Mouse (Mus musculus) heart, postnatal 25 days (tissue): ENCODE measurements around the gene Dnajb3. TPM values are rescaled to one million over a fixed set of nuclear protein-coding genes. Genes with fewer than 3 reads are reported as not detected.

Source experiments
- DNase-seq: peaks from one replicate; pipeline ENCODE4 v3.0.0; 2022; ENCODE audit warnings: low spot score
- intact Hi-C: fragments of 180-260 bp; cut with DNase I; formaldehyde crosslinking; loops from one replicate; pipeline ENCODE4 v1.15.1; 2025
- total RNA-seq, 2 experiments: library from RNA; stranded (reverse); gene quantifications; 2 replicates each; pipeline ENCODE4 v1.2.3; 2021

The Dnajb3 gene
- total RNA-seq, 2 experiments from 2014 or later = 0.42 TPM

DNA sequence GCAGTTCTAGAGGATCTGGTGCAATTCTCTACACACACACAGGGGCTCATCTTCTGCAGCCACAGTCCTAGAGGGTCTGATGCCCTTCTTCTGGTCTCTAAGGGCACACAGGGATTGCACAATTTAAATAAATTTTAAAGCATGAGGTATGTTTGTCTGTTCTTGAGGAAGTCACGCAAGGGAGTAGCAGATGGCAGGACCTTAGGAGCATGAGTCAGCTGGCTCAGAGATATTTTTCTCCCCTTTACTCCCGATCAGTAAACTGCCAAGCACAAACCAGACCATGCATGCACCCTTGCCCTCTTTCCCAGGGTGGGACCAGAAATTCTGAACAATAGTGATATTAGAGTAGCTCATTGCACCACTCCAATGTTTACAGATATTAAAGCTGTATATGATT is 47.2 kb downstream of the Dnajb3 start:
- intact Hi-C loops = no loop called here
- no peak for DNase-seq

Other genes with a start within 250 kb of the Dnajb3 start
- 10 to 100 TPM; 16.1 to 19.4 TPM for gene Usp40, start 197.2 kb downstream of the Dnajb3 start, total RNA-seq
- not detected for gene Ugt1a10, start 150.4 kb downstream of the Dnajb3 start, total RNA-seq
- gene Ugt1a9, start 135.0 kb downstream of the Dnajb3 start, total RNA-seq = not detected
- gene Ugt1a8, start 118.0 kb downstream of the Dnajb3 start, total RNA-seq = not detected
- gene Ugt1a7c, start 110.7 kb downstream of the Dnajb3 start, total RNA-seq = 1 to 10 TPM in 1 of 2 experiments, under 1 TPM in 1; 0.96 to 1.3 TPM
- under 1 TPM; 0.57 to 0.67 TPM for gene Ugt1a6b, start 102.5 kb downstream of the Dnajb3 start, total RNA-seq
- 1 to 10 TPM; 2.6 to 3.4 TPM for gene Ugt1a6a, start 71.0 kb downstream of the Dnajb3 start, total RNA-seq
- gene Ugt1a5, start 39.8 kb downstream of the Dnajb3 start, total RNA-seq = under 1 TPM in 1 of 2 experiments, not detected in 1; 0.64 TPM
- gene Ugt1a2, start 5.2 kb downstream of the Dnajb3 start, total RNA-seq = not detected
- not detected for gene Ugt1a1, start 6.2 kb upstream of the Dnajb3 start, total RNA-seq
- gene Mroh2a, start 21.2 kb upstream of the Dnajb3 start, total RNA-seq = under 1 TPM; 0.28 to 0.42 TPM
- gene Hjurp, start 71.9 kb upstream of the Dnajb3 start, total RNA-seq = 10 to 100 TPM; 14.5 to 14.6 TPM
- gene Trpm8, start 71.9 kb upstream of the Dnajb3 start, total RNA-seq = not detected
- not detected for gene Spp2, start 201.2 kb upstream of the Dnajb3 start, total RNA-seq